Mouse (Mus musculus): ENCODE results near the gene Tbc1d25.

GRCm38 (mm10) chrX:8193419-8193723 is 17.4 kb upstream of the Tbc1d25 start, which contains the start of gene Ebp:
- TF ChIP-seq CTCF (IDR thresholded peaks at IDR 0.05; ENCODE audit: control insufficient read depth, insufficient read depth, insufficient read length) (no peak), MAX (IDR thresholded peaks at IDR 0.05) (no peak), FOSL1 (IDR thresholded peaks at IDR 0.05; ENCODE audit: insufficient read depth, low read length, poor library complexity, severe bottlenecking) (no peak), MYOG (IDR thresholded peaks at IDR 0.05; ENCODE audit: control insufficient read depth, extremely low read depth, insufficient read length) (no peak), USF1 (IDR thresholded peaks at IDR 0.05; ENCODE audit: low read depth) (no peak), MYOD1 (IDR thresholded peaks at IDR 0.05; ENCODE audit: control insufficient read depth, insufficient read length, low read depth) (no peak)

All from C2C12 (cell line).